Mouse (Mus musculus) heart, adult 11 months (tissue): ENCODE results near the gene Ccdc138.
A peak's percentile ranks its signal among the peaks of the same experiment; 100 is the strongest.

Experiments
- DNase-seq: peaks from one replicate; pipeline ENCODE4 v3.0.0; 2022

Gene Ccdc138

DNA sequence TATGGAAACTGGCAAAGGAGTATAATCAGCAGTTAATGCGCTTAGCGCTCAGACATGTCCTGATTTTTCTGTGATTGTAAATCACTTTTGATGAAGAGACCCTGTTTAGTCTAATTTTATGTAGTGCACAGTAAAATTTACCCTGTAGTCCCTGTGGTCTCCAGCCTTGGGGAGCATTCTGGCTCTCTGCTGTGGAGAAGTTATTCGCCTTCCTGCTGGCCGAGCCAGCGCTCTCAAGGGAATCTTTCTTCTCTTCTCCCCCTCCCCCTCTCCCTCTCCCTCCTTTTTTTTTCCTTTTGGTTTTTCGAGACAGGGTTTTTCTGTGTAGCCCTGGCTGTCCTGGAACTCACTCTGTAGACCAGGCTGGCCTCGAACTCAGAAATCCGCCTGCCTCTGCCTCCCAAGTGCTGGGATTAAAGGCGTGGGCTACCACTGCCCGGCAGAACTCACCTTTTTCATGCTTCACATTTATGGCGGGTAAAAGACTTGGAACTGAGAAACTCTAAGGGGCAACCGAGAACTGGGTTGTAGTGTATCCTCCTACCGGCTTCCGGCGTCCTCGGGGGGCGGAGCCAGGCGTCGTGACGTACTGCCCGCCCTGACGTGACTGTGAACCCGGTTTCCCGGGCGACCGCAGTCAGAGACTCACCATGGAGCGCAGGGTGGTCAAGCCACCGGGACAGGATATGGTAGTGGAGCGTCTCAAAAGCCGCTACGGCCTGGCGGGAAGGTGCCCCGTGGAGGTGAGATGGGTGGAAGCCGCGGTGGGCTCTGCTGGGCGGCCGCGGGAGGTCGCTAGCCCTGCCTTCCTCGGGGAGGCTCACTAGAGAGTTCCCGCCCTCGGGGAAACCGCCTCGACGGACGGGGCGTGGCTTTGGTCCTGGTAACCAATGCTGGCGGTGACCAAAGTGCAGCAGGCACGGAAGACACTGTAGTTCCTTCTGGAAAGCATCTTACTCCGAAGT is at the start of gene Ccdc138:
Gene Ccdc138, plus strand, starts transcription at position 629 of the 965 bp plus-strand sequence.
- peak; percentile 99 for DNase-seq

DNA sequence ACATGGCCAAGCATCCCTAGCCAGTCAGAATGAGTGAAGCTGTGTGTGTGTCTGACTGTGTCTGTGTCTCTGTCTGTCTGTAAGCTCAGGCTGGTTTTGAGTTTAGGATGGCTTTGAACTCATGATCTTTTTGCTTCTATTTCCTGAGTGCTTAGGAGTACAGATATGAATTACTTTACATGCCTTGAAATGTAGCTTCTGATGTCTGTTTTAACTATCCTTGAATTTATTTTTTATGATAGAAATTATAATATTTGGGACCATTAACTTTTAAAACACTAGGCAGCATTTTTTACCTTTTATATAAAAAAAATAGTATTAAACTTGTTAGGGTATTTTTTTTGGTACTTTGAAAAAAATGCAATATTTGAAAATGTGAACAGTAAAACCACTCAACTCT is 46.2 kb upstream of the Ccdc138 start:
- no peak for DNase-seq

DNA sequence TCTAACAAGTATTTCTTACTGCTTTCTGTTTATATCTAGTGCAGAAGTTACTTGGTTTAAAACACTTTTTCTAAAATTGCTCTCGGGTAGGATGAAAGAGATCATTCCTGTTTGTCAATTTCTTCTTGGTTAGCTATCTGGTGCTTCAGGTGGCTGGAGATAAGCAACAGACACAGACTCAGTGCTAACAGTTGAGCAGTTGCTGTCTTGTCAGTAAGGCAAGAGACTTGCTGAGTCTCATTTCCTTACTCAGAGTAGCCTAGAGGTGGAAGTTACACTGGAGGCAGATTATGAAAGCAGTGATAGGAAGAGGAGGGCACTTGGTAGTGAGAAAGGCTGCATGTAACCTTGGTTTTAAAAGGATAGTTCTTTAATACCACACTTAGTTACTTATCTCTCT is 45.6 kb upstream of the Ccdc138 start:
- DNase-seq: no peak

DNA sequence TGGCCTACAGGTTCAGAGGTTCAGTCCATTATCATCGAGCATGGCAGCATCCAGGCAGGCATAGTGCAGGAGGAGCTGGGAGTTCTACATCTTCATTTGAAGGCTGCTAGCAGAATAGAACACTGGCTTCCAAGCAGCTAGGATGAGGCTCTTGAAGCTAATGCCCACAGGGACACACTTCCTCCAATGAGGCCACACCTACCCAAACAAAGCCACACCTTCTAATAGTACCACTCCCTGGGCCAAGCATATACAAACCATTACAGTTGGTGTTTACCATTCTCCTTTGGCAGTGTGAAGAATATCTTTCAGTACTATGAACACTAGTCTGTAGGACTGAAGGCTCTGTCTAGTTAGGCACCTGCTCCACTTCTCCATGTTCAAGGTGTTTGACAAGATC is 37.9 kb upstream of the Ccdc138 start:
- DNase-seq: no peak

DNA sequence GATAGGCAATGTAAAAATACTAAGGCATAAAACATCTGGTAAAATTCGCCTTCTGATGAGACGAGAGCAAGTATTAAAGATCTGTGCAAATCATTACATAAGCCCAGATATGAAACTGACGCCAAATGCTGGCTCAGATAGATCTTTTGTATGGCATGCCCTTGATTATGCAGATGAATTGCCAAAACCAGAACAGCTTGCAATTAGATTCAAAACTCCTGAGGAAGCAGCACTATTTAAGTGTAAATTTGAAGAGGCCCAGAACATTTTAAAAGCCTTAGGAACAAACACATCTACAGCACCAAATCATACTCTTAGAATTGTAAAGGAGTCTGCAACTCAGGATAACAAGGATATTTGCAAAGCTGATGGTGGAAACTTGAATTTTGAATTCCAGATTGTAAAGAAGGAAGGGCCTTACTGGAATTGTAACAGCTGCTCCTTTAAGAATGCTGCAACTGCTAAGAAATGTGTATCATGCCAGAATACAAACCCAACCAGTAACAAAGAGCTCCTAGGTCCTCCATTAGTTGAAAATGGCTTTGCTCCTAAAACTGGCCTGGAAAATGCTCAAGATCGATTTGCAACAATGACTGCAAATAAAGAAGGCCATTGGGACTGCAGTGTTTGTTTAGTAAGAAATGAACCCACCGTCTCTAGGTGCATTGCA is 20.5 kb upstream of the Ccdc138 start:
- DNase-seq: no peak

DNA sequence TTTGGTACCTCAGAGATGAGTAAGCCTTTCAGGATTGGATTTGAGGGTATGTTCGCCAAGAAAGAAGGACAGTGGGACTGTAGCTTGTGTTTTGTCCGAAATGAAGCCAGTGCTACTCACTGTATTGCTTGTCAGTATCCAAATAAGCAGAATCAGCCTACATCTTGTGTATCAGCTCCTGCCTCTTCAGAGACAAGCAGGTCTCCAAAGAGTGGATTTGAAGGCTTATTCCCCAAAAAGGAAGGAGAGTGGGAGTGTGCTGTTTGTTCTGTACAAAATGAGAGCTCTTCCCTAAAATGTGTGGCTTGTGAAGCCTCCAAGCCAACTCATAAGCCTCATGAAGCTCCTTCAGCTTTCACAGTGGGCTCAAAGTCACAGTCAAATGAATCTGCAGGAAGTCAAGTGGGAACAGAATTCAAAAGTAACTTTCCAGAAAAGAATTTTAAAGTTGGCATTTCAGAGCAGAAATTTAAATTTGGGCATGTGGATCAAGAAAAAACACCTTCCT is 19.6 kb upstream of the Ccdc138 start:
- DNase-seq: no peak

DNA sequence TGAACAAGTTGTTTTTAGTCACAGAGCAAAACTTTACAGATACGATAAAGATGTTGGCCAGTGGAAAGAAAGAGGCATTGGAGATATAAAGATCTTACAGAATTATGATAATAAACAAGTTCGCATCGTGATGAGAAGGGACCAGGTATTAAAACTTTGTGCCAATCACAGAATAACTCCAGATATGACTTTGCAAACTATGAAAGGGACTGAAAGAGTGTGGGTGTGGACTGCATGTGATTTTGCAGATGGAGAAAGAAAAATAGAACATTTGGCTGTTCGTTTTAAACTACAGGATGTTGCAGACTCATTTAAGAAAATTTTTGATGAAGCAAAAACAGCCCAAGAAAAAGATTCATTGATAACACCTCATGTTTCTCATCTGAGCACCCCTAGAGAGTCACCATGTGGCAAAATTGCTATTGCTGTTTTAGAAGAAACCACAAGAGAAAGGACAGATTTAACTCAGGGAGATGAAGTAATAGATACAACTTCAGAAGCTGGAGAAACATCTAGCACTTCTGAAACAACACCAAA is 17.7 kb upstream of the Ccdc138 start:
- DNase-seq: no peak

DNA sequence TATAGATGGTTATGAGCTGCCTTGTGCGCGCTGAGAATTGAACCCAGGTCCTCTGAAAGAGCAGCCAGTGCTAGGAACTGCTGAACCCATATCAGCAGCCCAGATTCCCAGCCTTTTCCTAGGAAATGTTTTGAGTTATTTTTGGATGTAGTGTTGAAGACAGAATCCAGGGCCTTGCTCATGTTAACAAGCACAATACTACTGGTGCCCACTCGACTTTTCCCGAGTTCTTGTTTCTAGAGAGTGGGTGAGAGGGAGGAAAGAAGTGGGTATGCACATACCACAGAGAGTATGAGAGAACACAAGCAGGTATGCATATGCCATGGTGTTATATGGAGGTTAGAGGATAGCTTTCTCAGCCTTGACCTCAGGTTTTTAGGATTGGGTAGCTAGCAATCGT is 6.7 kb upstream of the Ccdc138 start:
- no peak for DNase-seq

DNA sequence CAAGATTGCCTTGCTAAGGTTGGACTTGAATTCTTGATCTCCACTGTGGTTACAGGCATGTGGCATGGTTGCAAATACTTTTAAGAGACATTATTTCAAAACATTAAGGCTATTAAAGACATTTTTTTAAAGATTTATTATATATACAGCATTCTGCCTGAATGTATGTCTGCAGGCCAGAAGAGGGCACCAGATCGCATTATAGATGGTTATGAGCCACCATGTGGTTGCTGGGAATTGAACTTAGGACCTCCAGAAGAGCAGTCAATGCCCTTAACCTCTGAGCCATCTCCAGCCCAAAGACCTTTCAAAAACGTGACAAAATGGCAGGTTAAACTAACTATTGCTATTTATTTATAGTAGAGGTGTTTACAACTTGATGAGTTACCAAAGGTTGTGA is 2.1 kb upstream of the Ccdc138 start:
- DNase-seq: peak; percentile 85

DNA sequence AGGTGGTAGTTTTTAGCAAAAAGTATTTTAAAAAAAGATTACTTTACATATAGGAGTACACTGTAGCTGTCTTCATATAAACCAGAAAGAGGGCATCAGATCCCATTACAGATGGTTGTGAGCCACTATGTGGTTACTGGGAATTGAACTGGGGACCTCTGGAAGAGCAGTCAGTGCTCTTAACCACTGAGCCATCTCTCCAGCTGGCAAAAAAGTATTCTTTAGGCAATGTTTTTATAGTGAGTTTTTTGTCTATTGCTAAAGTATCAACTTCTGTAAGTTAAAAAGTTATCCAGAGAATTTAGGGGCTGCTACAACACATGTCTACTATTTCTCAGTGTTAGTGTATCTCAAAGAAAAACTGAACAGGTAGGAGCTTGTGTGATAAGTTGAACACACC is 1.0 kb upstream of the Ccdc138 start:
- DNase-seq: no peak

DNA sequence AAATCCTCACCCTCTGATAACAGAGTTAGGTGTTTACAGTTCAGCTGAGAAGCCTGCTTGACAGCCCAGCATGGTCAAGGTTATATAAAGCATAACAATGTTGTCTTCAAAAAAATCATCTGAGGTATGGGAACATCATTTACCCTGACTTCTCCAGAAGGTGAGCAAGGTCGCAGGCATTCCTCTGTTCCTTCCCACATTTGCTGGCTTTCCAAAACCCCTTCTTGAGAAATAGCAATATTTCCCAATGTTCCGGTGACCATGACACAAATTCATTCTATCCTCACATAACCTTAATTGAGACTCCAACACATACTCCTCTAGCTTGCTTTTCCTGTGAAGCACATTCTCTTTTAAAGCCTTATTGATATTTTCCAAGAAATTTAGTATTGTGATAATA is 768 bp downstream of the Ccdc138 start:
- no peak for DNase-seq

DNA sequence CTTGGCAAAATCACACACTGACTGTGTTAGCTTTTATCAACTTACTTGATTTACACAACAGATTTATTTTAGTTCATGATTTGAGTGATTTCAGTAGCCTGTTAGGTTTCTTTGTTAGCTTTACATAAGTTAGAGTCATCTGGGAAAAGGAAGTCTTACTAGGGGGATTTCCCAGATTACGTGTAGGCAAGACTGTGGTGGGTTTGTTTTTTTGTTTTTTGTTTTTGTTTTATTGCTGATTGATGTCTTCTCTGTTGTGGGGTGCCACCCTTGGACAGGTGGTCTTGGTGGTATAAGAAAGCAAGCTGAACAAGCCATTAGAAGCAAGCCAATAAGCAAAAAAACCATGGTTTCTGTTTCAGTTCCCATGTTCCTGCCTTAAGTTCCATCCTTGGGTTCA is 31.6 kb downstream of the Ccdc138 start:
- no peak for DNase-seq

DNA sequence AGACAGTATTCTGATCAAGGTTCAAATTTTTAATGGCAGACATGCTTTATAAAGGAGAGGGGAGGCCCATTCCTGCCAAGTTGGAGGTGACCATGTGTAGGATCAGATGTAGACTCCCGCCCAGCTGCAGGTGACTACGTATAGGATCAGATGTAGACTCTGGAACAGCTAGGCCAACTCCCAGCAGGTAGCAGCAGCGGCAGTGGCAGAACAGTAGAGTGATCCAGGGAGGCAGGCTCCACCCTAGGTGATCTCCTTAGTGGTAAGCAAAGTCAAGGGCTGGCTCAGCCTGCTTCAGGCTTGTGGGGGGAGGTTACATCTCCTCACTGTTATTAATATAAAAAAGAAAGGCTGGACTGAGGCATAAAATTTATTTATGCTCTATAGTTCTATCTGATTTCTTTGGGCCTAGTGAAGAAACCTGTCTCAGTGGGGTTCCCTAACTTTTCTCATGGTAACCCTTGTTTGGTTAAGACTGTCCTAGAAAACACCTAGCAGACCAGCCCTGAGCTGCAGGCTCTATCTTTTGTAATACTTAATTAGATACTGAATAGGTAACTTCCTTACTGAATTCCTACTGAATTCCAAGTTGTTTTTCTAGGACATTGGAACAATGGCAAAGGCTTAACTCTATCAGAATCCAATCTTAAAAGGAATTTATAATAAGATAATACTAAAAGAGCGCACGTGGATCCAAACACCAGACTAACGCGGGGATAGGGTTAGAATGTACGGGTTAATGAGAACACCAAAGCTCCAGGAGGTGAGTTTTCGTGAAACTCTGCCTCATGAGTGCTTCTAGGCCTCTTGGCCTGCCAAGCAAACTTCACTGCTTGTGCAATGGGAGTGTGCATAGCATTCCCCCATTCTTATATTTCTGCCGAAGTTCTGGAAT is 33.4 kb downstream of the Ccdc138 start:
- peak; percentile 61 for DNase-seq

DNA sequence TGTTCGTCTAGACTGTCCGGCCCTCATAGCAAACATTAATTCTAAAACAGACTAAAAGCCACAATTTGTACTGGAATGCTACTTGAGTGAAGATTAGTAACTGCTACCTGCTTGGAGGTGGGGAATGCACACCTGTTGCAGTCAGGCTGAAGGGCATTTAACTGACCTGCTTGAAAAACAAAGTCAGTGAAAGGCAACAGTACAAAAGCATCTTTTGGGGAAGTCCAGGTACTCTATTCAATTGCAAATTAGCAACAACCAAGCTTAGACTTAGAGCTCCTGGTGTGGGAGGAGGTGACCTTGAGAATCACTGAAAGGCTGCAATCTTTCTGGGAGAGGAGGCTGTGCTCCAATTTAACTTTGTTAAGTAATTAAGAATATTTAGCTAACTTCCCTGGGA is 34.4 kb downstream of the Ccdc138 start:
- peak; percentile 15 for DNase-seq

DNA sequence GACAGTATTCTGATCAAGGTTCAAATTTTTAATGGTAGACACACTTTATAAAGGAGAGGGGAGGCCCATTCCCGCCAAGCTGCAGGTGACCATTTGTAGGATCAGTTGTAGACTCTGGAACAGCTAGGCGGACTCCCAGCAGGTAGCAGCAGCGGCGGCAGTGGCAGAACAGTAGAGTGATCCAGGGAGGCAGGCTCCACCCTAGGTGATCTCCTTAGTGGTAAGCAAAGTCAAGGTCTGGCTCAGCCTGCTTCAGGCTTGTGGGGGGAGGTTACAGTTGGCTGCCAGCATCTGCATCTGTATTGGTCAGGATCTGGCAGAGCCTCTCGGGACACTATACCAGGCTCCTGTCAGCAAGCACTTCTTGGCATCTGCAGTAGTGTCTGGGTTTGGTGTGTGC is 38.5 kb downstream of the Ccdc138 start:
- DNase-seq: peak; percentile 90

DNA sequence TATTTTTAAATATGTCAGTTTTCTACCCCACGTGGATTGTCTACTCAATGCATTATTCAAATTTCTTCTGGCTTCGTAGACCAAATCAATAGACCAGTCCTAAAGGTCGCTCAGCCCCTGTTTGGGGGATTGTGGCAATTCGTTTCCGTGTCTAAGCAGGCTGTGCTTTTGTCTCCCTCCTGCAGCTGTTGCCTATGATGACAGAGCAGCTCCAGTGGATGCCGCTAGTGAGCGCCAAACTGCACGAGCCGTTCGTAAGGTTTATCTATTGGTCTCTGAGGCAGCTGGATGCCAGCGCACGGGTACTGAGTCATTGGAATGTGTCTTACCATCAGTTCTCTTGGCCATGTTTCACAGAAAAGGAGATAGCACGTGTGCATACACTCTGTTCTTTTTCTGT is 42.9 kb downstream of the Ccdc138 start:
- DNase-seq: peak; percentile 60

DNA sequence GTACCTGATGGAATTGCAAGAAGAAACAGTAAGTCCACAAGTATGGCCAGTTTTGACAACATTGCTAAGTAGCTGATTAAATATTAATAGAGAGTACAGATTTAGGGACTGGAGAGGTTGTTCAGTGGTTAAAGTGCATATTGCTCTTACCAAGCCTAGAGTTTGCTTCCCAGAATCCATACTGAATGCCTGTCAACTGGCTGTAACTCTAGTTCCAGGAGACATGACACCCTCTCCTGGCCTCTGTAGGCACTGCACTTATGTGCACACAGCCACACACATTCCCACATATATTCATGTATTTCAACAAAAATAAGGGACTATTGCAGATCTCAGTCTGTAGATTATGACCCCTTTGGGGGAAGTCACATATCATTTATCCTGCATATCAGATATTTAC is 51.0 kb downstream of the Ccdc138 start:
- peak; percentile 44 for DNase-seq

DNA sequence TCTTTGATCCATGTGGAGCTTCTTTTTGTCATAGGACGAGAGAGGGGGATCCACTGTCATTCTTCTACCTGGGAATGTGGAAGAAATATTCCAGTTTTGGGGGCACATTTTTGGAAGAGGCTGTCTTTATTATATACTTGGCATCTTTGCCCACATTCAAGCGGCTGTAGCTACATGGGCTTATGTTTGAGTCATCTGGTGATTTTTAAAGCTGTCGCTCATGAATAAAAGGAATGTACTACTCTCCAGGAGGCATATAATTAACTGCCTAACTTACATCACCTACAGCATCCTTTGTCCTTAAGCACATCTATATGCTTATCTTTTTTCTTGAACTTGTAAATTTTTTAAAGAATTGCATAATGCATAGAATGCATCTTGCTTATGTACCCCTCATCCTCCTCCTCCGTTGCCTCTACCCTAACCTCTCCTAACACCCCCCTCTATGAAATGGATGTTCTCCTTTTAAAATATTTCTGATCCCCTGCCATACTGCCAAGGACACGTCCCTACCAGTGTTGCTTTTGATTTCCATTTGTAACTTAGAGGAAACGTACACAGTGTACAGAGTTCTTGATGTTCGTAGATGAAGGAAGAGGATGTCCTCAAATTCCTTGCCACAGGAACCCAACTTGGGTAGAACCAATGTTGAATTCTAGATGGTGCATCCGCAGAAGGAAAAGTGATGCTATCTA is 57.1 kb downstream of the Ccdc138 start:
- DNase-seq: no peak

DNA sequence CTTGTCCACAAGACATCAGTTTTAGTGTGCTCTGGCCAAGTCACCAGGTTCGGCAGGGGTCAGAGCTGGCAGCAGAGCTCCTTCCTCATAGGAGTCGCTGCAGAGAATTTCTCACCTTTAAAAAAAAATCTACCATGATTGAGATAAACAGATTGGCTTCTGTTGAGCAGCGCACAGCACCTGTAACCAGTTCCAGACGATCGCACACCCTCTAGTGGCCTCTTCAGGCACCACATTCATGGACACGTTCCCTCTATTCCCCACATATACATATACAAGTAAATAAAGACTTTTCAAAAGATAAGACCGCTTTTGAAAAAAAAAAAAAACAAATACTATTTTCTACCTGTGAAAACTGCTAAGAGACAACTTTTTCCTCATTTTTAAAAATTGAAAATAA is 61.4 kb downstream of the Ccdc138 start:
- no peak for DNase-seq

DNA sequence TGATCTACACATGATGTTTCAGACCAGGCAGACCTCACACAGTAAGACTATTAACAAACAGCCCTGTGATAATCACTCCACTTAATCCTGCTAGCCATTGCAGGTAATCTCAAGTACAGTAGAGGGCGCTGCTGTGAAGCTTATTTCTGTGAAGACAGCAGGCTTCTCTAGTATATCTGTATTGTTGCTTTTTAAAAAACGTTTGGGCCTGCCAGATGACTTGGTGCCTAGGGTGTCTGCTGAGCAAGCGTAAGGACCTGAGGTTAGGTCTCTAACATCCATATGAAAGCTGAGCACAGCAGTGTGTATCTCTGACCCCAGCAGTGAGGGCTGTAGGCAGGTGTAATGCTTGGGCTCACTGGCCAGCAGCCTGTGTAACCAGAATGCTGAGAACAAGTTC is 62.2 kb downstream of the Ccdc138 start:
- no peak for DNase-seq

DNA sequence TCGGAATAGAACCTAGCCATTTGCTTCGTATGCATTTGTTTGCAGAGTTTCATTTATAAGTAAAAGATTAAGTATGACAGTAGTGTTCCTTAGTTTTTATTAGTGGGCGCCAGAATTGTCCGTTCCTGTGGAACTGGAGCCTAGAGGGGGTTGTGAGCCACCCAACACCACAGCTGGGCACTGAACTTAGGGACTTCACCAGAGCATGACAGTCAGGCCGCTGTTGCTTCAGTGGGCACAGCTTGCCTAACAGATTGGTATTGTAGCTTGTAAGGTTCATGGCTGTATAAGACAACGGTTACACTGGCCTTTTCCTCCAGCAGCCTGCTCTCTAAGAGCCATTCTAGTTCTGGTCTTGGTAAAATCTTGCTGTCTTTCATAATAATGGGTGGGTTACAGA is 62.8 kb downstream of the Ccdc138 start:
- DNase-seq: no peak
